Mouse (Mus musculus) CD8-positive naive resting alpha-beta T cell, adult 57 days (primary cell): ENCODE measurements around the gene Vmn1r59. TPM values are rescaled to one million over a fixed set of nuclear protein-coding genes. Genes with fewer than 3 reads are reported as not detected.

Experiments
- total RNA-seq: library from RNA; stranded (reverse); gene quantifications from one replicate; pipeline ENCODE4 v1.2.4, GENCODE M21; 2023

The Vmn1r59 gene
- total RNA-seq: not detected

DNA sequence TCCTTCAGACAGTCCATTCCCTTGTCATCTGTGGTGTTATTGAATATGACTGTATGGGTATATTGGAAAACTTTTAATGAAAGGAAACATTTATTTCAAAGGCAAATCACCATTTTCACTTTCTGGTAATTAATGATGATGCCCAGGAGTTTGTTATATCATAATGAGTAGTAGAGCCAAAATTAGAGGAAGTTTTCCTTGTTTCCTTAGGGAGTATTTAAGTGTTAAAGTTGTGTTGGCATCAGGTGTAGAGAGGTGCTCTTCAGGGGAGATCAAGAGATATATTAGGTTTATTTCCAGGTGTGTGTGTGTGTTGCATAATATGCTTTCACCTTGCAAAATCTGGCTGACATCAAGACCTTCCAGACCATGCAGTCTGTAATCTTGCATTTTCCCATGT lies at the start of gene Vmn1r59:
TSS of gene Vmn1r59 (minus strand) at position 101 of the 400 bp plus-strand sequence.

DNA sequence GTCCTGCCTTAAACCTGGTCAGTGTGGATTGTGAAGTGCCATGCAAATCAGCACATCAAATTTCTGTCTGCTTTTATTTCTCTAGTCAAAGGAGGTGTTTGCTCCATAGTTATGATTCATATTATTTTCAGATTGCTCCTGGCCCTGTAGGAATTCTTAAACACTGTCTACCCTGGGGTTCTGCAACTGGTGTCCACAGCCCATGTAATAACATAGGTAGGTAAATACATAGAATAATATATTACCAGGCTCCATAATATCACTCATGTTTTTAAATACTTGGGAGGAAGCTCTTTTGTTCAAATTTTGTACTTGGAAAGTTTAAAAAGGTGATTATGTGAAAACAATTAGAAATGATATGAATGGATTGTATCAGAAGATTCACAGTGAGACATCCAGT lies 37.3 kb upstream of the Vmn1r59 start, which contains the start of gene Vmn2r28:
TSS of gene Vmn2r28 (minus strand) at position 101 of the 400 bp plus-strand sequence.

DNA sequence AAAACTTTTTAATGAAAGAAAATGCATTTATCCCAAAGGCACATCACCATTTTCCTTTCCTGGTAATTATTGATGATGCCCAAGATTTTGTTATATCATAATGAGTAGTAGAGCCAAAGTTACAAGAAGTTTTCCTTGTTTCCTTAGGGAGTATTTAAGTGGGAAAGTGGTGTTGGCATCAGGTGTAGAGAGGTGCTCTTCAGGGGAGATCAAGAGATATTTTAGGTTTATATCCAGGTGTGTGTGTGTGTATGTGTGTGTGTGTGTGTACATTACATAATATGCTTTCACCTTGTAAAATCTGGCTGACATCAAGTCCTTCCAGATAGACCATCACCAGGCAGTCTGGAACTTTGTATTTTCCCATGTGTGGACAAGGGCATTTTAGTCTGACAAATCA lies 43.3 kb downstream of the Vmn1r59 start, which contains the start of gene Vmn1r58:
TSS of gene Vmn1r58 (minus strand) at position 101 of the 400 bp plus-strand sequence.

Other genes starting within 250 kb of the Vmn1r59 start
- gene Vmn1r57, start 238.3 kb downstream of the Vmn1r59 start, total RNA-seq: not detected
- gene Gm5065, start 106.2 kb downstream of the Vmn1r59 start, total RNA-seq: not detected
- not detected for gene Nlrp2, start 105.7 kb downstream of the Vmn1r59 start, total RNA-seq
- not detected for gene Vmn1r58, start 43.4 kb downstream of the Vmn1r59 start, total RNA-seq
- not detected for gene Vmn2r28, start 37.2 kb upstream of the Vmn1r59 start, total RNA-seq
- not detected for gene Vmn1r60, start 90.5 kb upstream of the Vmn1r59 start, total RNA-seq
- not detected for gene Vmn1r61, start 156.5 kb upstream of the Vmn1r59 start, total RNA-seq
- gene Vmn1r62, start 216.9 kb upstream of the Vmn1r59 start, total RNA-seq: not detected